Mouse (Mus musculus): ENCODE data around the gene Fam129a. TPM values are rescaled to one million over a fixed set of nuclear protein-coding genes. Genes with fewer than 3 reads are reported as not detected.
A peak's percentile ranks its signal among the peaks of the same experiment; 100 is the strongest.

Gene Fam129a
- total RNA-seq (2014; rRNA removed), result 1.4 and 3.5 TPM in 2 replicates
- polyA plus RNA-seq (2015; fragmentation: Nextera tagmentation; extraction: Ambion mirVana), result 1.2 and 1.6 TPM in 2 replicates

GRCm38 (mm10) chr1:151570981-151571837, at the start of gene Fam129a:
Gene Fam129a (plus strand): TSS chr1:151571186.
- ATAC-seq (ENCODE audit: low FRiP score) (no peak; the same call in 1 of the 2 replicates), DNase-seq (ENCODE audit: low spot score) (no peak)

GRCm38 (mm10) chr1:151526701-151527100, 44.3 kb upstream of the Fam129a start:
- ATAC-seq (ENCODE audit: low FRiP score), result no peak

More at GRCm38 (mm10) chr1:151570981-151571837, at the start of gene Fam129a:
- 5% methylated on average over 46 of the region's 46 CpGs for WGBS
- no peak for TF ChIP-seq CTCF (IDR thresholded peaks at IDR 0.05)
- Histone ChIP-seq H3K4me2 (ENCODE audit: low read depth, low read length, poor library complexity, severe bottlenecking) (peak within 1 kb of the TSS; percentile 83), H3K9ac (replicated peaks; ENCODE audit: low read length, poor library complexity, severe bottlenecking) (peak within 1 kb of the TSS; percentile 54; the same call in 1 of the 2 replicates), H3K4me1 (ENCODE audit: insufficient read depth, low read length) (peaks cover 7% of the 10 kb centered on the region; the same call in 1 of the 2 replicates), H3K9me3 (ENCODE audit: low read length) (no peaks in the 10 kb centered on the region), H3K36me3 (ENCODE audit: insufficient read depth, low read length) (no peaks in the 10 kb centered on the region), H3K27me3 (ENCODE audit: insufficient read depth, low read length) (peaks cover 17% of the 10 kb centered on the region), H3K4me3 (ENCODE audit: low read depth, low read length) (peak within 1 kb of the TSS; percentile 43), H3K27ac (ENCODE audit: low read depth, low read length) (no peak within 1 kb of the TSS)

GRCm38 (mm10) chr1:151543796-151544477, 27.0 kb upstream of the Fam129a start:
- no peak for ATAC-seq (ENCODE audit: low FRiP score)
- TF ChIP-seq CTCF (IDR thresholded peaks at IDR 0.05), result no peak
- WGBS, result 85% methylated on average over 6 of the region's 6 CpGs
- Histone ChIP-seq H3K9me3 (ENCODE audit: low read length) (no peaks in the 10 kb centered on the region), H3K4me1 (ENCODE audit: insufficient read depth, low read length) (no peaks in the 10 kb centered on the region), H3K9ac (replicated peaks; ENCODE audit: low read length, poor library complexity, severe bottlenecking) (no peak overlapping the region), H3K4me2 (ENCODE audit: low read depth, low read length, poor library complexity, severe bottlenecking) (no peak overlapping the region), H3K4me3 (ENCODE audit: low read depth, low read length) (no peak overlapping the region), H3K27ac (ENCODE audit: low read depth, low read length) (no peak overlapping the region), H3K27me3 (ENCODE audit: insufficient read depth, low read length) (no peaks in the 10 kb centered on the region), H3K36me3 (ENCODE audit: insufficient read depth, low read length) (no peaks in the 10 kb centered on the region)
- DNase-seq (ENCODE audit: low spot score), result no peak

More at GRCm38 (mm10) chr1:151526701-151527100, 44.3 kb upstream of the Fam129a start:
- Histone ChIP-seq H3K27me3 (ENCODE audit: insufficient read depth, low read length) (no peaks in the 10 kb centered on the region), H3K4me1 (ENCODE audit: insufficient read depth, low read length) (no peaks in the 10 kb centered on the region), H3K4me2 (ENCODE audit: low read depth, low read length, poor library complexity, severe bottlenecking) (no peak overlapping the region), H3K9me3 (ENCODE audit: low read length) (no peaks in the 10 kb centered on the region), H3K36me3 (ENCODE audit: insufficient read depth, low read length) (no peaks in the 10 kb centered on the region), H3K27ac (ENCODE audit: low read depth, low read length) (no peak overlapping the region), H3K9ac (replicated peaks; ENCODE audit: low read length, poor library complexity, severe bottlenecking) (no peak overlapping the region), H3K4me3 (ENCODE audit: low read depth, low read length) (no peak overlapping the region)
- no peak for DNase-seq (ENCODE audit: low spot score)
- no peak for TF ChIP-seq CTCF (IDR thresholded peaks at IDR 0.05)
- WGBS, result 30% methylated on average over 3 of the region's 3 CpGs

GRCm38 (mm10) chr1:151544581-151544980, 26.4 kb upstream of the Fam129a start:
- Histone ChIP-seq H3K4me3 (ENCODE audit: low read depth, low read length) (no peak overlapping the region), H3K27me3 (ENCODE audit: insufficient read depth, low read length) (no peaks in the 10 kb centered on the region), H3K9ac (replicated peaks; ENCODE audit: low read length, poor library complexity, severe bottlenecking) (no peak overlapping the region), H3K9me3 (ENCODE audit: low read length) (no peaks in the 10 kb centered on the region), H3K27ac (ENCODE audit: low read depth, low read length) (no peak overlapping the region), H3K4me1 (ENCODE audit: insufficient read depth, low read length) (no peaks in the 10 kb centered on the region), H3K36me3 (ENCODE audit: insufficient read depth, low read length) (no peaks in the 10 kb centered on the region), H3K4me2 (ENCODE audit: low read depth, low read length, poor library complexity, severe bottlenecking) (no peak overlapping the region)
- DNase-seq (ENCODE audit: low spot score), result no peak
- ATAC-seq (ENCODE audit: low FRiP score), result no peak
- WGBS, result 91% methylated on average over 3 of the region's 3 CpGs
- TF ChIP-seq CTCF (IDR thresholded peaks at IDR 0.05), result no peak

GRCm38 (mm10) chr1:151545571-151545970, 25.4 kb upstream of the Fam129a start:
- no peak overlapping the region for H3K4me3 ChIP-seq (ENCODE audit: low read depth, low read length)
- H3K4me1 ChIP-seq (ENCODE audit: insufficient read depth, low read length), result no peaks in the 10 kb centered on the region
- ATAC-seq (ENCODE audit: low FRiP score) (no peak), DNase-seq (ENCODE audit: low spot score) (no peak)
- H3K27me3 ChIP-seq (ENCODE audit: insufficient read depth, low read length), result no peaks in the 10 kb centered on the region
- H3K27ac ChIP-seq (ENCODE audit: low read depth, low read length), result no peak overlapping the region
- no peaks in the 10 kb centered on the region for H3K9me3 ChIP-seq (ENCODE audit: low read length)
- TF ChIP-seq CTCF (IDR thresholded peaks at IDR 0.05), result no peak
- 92% methylated on average over 7 of the region's 7 CpGs for WGBS
- H3K36me3 ChIP-seq (ENCODE audit: insufficient read depth, low read length), result no peaks in the 10 kb centered on the region
- H3K4me2 ChIP-seq (ENCODE audit: low read depth, low read length, poor library complexity, severe bottlenecking), result no peak overlapping the region
- H3K9ac ChIP-seq (replicated peaks; ENCODE audit: low read length, poor library complexity, severe bottlenecking), result no peak overlapping the region

All from midbrain, postnatal 0 days (tissue).